Mouse (Mus musculus) heart, embryonic 11.5 days (tissue): ENCODE measurements around the gene Atxn1. TPM values are rescaled to one million over a fixed set of nuclear protein-coding genes. Genes with fewer than 3 reads are reported as not detected.

Experiments used
- ATAC-seq: fragments of 200-750 bp; cut with Nextera tagmentation; replicated peaks from 2 replicates; pipeline ENCODE4 v1.8.0; 2017; ENCODE audit warnings: moderate library complexity; ENCODE audit not compliant: insufficient number of reproducible peaks, low FRiP score, low TSS enrichment
- H3K27ac ChIP-seq: fragments of 300-500 bp; sonication (generic); 2 replicates; pipeline ENCODE4 v1.5.1; 2014; ENCODE audit warnings: mild to moderate bottlenecking, low read depth, low read length
- H3K27me3 ChIP-seq: fragments of 300-500 bp; sonication (generic); 2 replicates; pipeline ENCODE4 v1.6.1; 2014; ENCODE audit warnings: mild to moderate bottlenecking, low read length, mixed read lengths; ENCODE audit not compliant: control insufficient read depth, insufficient read depth
- H3K36me3 ChIP-seq: fragments of 300-500 bp; sonication (generic); 2 replicates; pipeline ENCODE4 v1.6.1; 2014; ENCODE audit warnings: mild to moderate bottlenecking, low read length, moderate library complexity, mixed read lengths; ENCODE audit not compliant: control insufficient read depth, insufficient read depth
- H3K4me1 ChIP-seq: fragments of 300-500 bp; sonication (generic); 2 replicates; pipeline ENCODE4 v1.6.1; 2014; ENCODE audit warnings: low read length; ENCODE audit not compliant: control insufficient read depth, insufficient read depth
- H3K4me2 ChIP-seq: fragments of 300-500 bp; sonication (generic); 2 replicates; pipeline ENCODE4 v1.6.1; 2014; ENCODE audit warnings: mild to moderate bottlenecking, moderate library complexity
- H3K4me3 ChIP-seq: fragments of 300-500 bp; sonication (generic); 2 replicates; pipeline ENCODE4 v1.5.1; 2014; ENCODE audit warnings: low read depth, low read length
- H3K9ac ChIP-seq: fragments of 300-500 bp; sonication (generic); 2 replicates; pipeline ENCODE4 v1.6.1; 2014; ENCODE audit warnings: mild to moderate bottlenecking, low read depth, low read length, moderate library complexity
- H3K9me3 ChIP-seq: fragments of 300-500 bp; sonication (generic); replicated peaks from 2 replicates; pipeline ENCODE4 v1.6.1; 2016; ENCODE audit warnings: low read length; ENCODE audit not compliant: control insufficient read depth
- WGBS: fragments of 180-500 bp; shearing (Covaris S2); extraction: QIAGEN DNeasy Blood & Tissue Kit; methylation state at CpG from one replicate; pipeline ENCODE4 v1.1.7; 2014; ENCODE audit not compliant: insufficient replicate concordance; 5-methylcytosine and 5-hydroxymethylcytosine counted together
- polyA plus RNA-seq: library from polyadenylated mRNA; unstranded; fragments of >200 nt; fragmentation: Nextera tagmentation; extraction: Ambion mirVana; gene quantifications from 2 replicates; pipeline ENCODE4 v1.2.1, GENCODE M21; 2014

Gene Atxn1
- polyA plus RNA-seq, 1 experiment from 2014 or later: 6.4 TPM

GRCm38 (mm10) chr13:45915921-45916320, 48.9 kb downstream of the Atxn1 start:
- Histone ChIP-seq H3K36me3 (no peaks in the 10 kb centered on the region), H3K4me3 (no peak overlapping the region), H3K4me2 (no peak overlapping the region), H3K27ac (no peak overlapping the region), H3K9me3 (no peaks in the 10 kb centered on the region), H3K4me1 (0 out of 2 replicates have a peak, but pooled peaks cover 2% of the 10 kb centered on the region), H3K9ac (no peak overlapping the region), H3K27me3 (no peaks in the 10 kb centered on the region)
- 93% methylated on average over 3 of the region's 3 CpGs for WGBS
- no peak for ATAC-seq

- H3K4me1 ChIP-seq: 0 out of 2 replicates have a peak, but pooled peaks cover 2% of the 10 kb centered on the region
- H3K4me3 ChIP-seq: no peak overlapping the region
- no peaks in the 10 kb centered on the region for H3K9me3 ChIP-seq
- ATAC-seq: no peak
- no peaks in the 10 kb centered on the region for H3K27me3 ChIP-seq
- H3K27ac ChIP-seq: no peak overlapping the region
- no peaks in the 10 kb centered on the region for H3K36me3 ChIP-seq
- H3K4me2 ChIP-seq: no peak overlapping the region
- H3K9ac ChIP-seq: no peak overlapping the region
- WGBS: 73% methylated on average over 2 of the region's 2 CpGs
Observed at GRCm38 (mm10) chr13:45915026-45915425, 49.8 kb downstream of the Atxn1 start.

- H3K4me2 ChIP-seq: no peak overlapping the region
- no peaks in the 10 kb centered on the region for H3K27me3 ChIP-seq
- H3K4me1 ChIP-seq: 0 out of 2 replicates have a peak, but pooled peaks cover 2% of the 10 kb centered on the region
- H3K9me3 ChIP-seq: no peaks in the 10 kb centered on the region
- H3K36me3 ChIP-seq: no peaks in the 10 kb centered on the region
- no peak overlapping the region for H3K4me3 ChIP-seq
- H3K9ac ChIP-seq: no peak overlapping the region
- WGBS: 84% methylated on average over 3 of the region's 3 CpGs
- no peak overlapping the region for H3K27ac ChIP-seq
- ATAC-seq: no peak
Observed at GRCm38 (mm10) chr13:45914117-45914516, 50.7 kb downstream of the Atxn1 start.

- ATAC-seq: no peak
- no peak overlapping the region for H3K4me3 ChIP-seq
- H3K9ac ChIP-seq: no peak overlapping the region
- no peaks in the 10 kb centered on the region for H3K36me3 ChIP-seq
- no peak overlapping the region for H3K27ac ChIP-seq
- 60% methylated on average over 7 of the region's 7 CpGs for WGBS
- H3K27me3 ChIP-seq: no peaks in the 10 kb centered on the region
- no peak overlapping the region for H3K4me2 ChIP-seq
- H3K4me1 ChIP-seq: peaks cover 12% of the 10 kb centered on the region
- no peaks in the 10 kb centered on the region for H3K9me3 ChIP-seq
Observed at GRCm38 (mm10) chr13:45911848-45912247, 53.0 kb downstream of the Atxn1 start.

- no peak overlapping the region for H3K4me2 ChIP-seq
- WGBS: 76% methylated on average over 5 of the region's 5 CpGs
- no peak for ATAC-seq
Observed at GRCm38 (mm10) chr13:45911069-45911468, 53.7 kb downstream of the Atxn1 start.

GRCm38 (mm10) chr13:45910348-45910747, 54.5 kb downstream of the Atxn1 start:
- ATAC-seq: no peak
- Histone ChIP-seq H3K4me2 (no peak overlapping the region), H3K36me3 (no peaks in the 10 kb centered on the region), H3K9ac (no peak overlapping the region), H3K4me1 (peaks cover 23% of the 10 kb centered on the region), H3K9me3 (no peaks in the 10 kb centered on the region), H3K27ac (no peak overlapping the region), H3K27me3 (no peaks in the 10 kb centered on the region), H3K4me3 (no peak overlapping the region)
- WGBS: 87% methylated on average over 7 of the region's 7 CpGs

More at GRCm38 (mm10) chr13:45911069-45911468, 53.7 kb downstream of the Atxn1 start:
- H3K9ac ChIP-seq: no peak overlapping the region
- H3K4me3 ChIP-seq: no peak overlapping the region
- H3K27ac ChIP-seq: no peak overlapping the region
- no peaks in the 10 kb centered on the region for H3K27me3 ChIP-seq
- no peaks in the 10 kb centered on the region for H3K36me3 ChIP-seq
- peaks cover 20% of the 10 kb centered on the region for H3K4me1 ChIP-seq
- H3K9me3 ChIP-seq: no peaks in the 10 kb centered on the region

- Histone ChIP-seq H3K4me2 (peak overlapping the region; percentile 43; the same call in 1 of the 2 replicates), H3K4me1 (peaks cover 43% of the 10 kb centered on the region)
Observed at GRCm38 (mm10) chr13:45907181-45907691, 57.6 kb downstream of the Atxn1 start.

GRCm38 (mm10) chr13:45906438-45907166, 58.2 kb downstream of the Atxn1 start:
- Histone ChIP-seq H3K4me2 (peak overlapping the region; percentile 43), H3K27ac (no peak overlapping the region), H3K9ac (no peak overlapping the region), H3K36me3 (no peaks in the 10 kb centered on the region), H3K9me3 (no peaks in the 10 kb centered on the region), H3K4me1 (peaks cover 43% of the 10 kb centered on the region), H3K4me3 (no peak overlapping the region), H3K27me3 (no peaks in the 10 kb centered on the region)
- no peak for ATAC-seq
- WGBS: 41% methylated on average over 10 of the region's 10 CpGs

More at GRCm38 (mm10) chr13:45907181-45907691, 57.6 kb downstream of the Atxn1 start:
- no peak overlapping the region for H3K27ac ChIP-seq
- H3K4me3 ChIP-seq: no peak overlapping the region
- WGBS: 60% methylated on average over 6 of the region's 6 CpGs
- H3K9me3 ChIP-seq: no peaks in the 10 kb centered on the region
- H3K27me3 ChIP-seq: no peaks in the 10 kb centered on the region
- no peaks in the 10 kb centered on the region for H3K36me3 ChIP-seq
- H3K9ac ChIP-seq: no peak overlapping the region
- ATAC-seq: no peak

- H3K9me3 ChIP-seq: no peaks in the 10 kb centered on the region
- no peak for ATAC-seq
- no peaks in the 10 kb centered on the region for H3K27me3 ChIP-seq
- H3K4me2 ChIP-seq: no peak overlapping the region
- H3K27ac ChIP-seq: no peak overlapping the region
- H3K9ac ChIP-seq: no peak overlapping the region
- WGBS: 27% methylated on average over 4 of the region's 4 CpGs
- H3K4me1 ChIP-seq: peaks cover 43% of the 10 kb centered on the region
- H3K4me3 ChIP-seq: no peak overlapping the region
- no peaks in the 10 kb centered on the region for H3K36me3 ChIP-seq
Observed at GRCm38 (mm10) chr13:45904955-45905354, 59.9 kb downstream of the Atxn1 start.
